Mouse (Mus musculus): ENCODE measurements around the gene Arhgef10l. TPM values are rescaled to one million over a fixed set of nuclear protein-coding genes. Genes with fewer than 3 reads are reported as not detected.

Gene Arhgef10l
- polyA plus RNA-seq, 1 experiment from 2014 or later: 34.1 TPM

GRCm38 (mm10) chr4:140703636-140704035 is 37.8 kb upstream of the Arhgef10l start:
- no peaks in the 10 kb centered on the region for H3K27me3 ChIP-seq
- TF ChIP-seq CTCF (IDR thresholded peaks at IDR 0.05): no peak
- DNase-seq (ENCODE audit: low read depth, low spot score) (no peak), ATAC-seq (no peak)
- ChIA-PET CTCF (interaction anchor here (3.7 kb wide), 1 partner anchor 9 kb away, joined by 13 read pairs; no protein-coding TSS in a partner anchor), POLR2A (no interaction called here)
- in situ Hi-C loops (cut with MboI; ENCODE audit: low pct_unique_long_range_greater_than_20kb): no loop called here

GRCm38 (mm10) chr4:140702611-140703327 is 37.0 kb upstream of the Arhgef10l start:
- POLR2A ChIA-PET: interaction anchor here (0.5 to 1.2 kb wide), 3 partner anchors 14 to 1166 kb away, joined by 3 to 4 read pairs (median 3); no protein-coding TSS in a partner anchor
- H3K27me3 ChIP-seq: no peaks in the 10 kb centered on the region
- in situ Hi-C loops (cut with MboI; ENCODE audit: low pct_unique_long_range_greater_than_20kb): no loop called here
- CTCF ChIA-PET: interaction anchor here (3.7 kb wide), 1 partner anchor 10 kb away, joined by 13 read pairs; no protein-coding TSS in a partner anchor
- no peak for TF ChIP-seq CTCF (IDR thresholded peaks at IDR 0.05)
- DNase-seq (ENCODE audit: low read depth, low spot score): no peak
- peak; percentile 51 for ATAC-seq

GRCm38 (mm10) chr4:140701716-140702561 is 36.1 kb upstream of the Arhgef10l start:
- ChIA-PET CTCF (interaction anchor here (1.0 to 3.7 kb wide), 4 partner anchors 11 to 244 kb away, joined by 3 to 13 read pairs (median 4); no protein-coding TSS in a partner anchor), POLR2A (interaction anchor here (0.6 to 1.2 kb wide), 2 partner anchors 13 to 171 kb away, joined by 3 to 4 read pairs; no protein-coding TSS in a partner anchor)
- ATAC-seq (peak; percentile 29), DNase-seq (ENCODE audit: low read depth, low spot score) (no peak)
- no peaks in the 10 kb centered on the region for H3K27me3 ChIP-seq
- no peak for TF ChIP-seq CTCF (IDR thresholded peaks at IDR 0.05)
- in situ Hi-C loops (cut with MboI; ENCODE audit: low pct_unique_long_range_greater_than_20kb): no loop called here

GRCm38 (mm10) chr4:140701049-140701715 is 35.4 kb upstream of the Arhgef10l start:
- POLR2A ChIA-PET: interaction anchor here (0.6 to 1.2 kb wide), 4 partner anchors 12 to 59 kb away, joined by 3 to 4 read pairs (median 4); no protein-coding TSS in a partner anchor
- CTCF ChIA-PET: interaction anchor here (1.0 to 2.1 kb wide), 3 partner anchors 17 to 245 kb away, joined by 3 to 5 read pairs (median 4); no protein-coding TSS in a partner anchor
- in situ Hi-C loops (cut with MboI; ENCODE audit: low pct_unique_long_range_greater_than_20kb): no loop called here
- no peaks in the 10 kb centered on the region for H3K27me3 ChIP-seq
- TF ChIP-seq CTCF (IDR thresholded peaks at IDR 0.05): no peak
- DNase-seq (ENCODE audit: low read depth, low spot score) (peak; percentile 27), ATAC-seq (peak; percentile 23)

GRCm38 (mm10) chr4:140700269-140701018 is 34.6 kb upstream of the Arhgef10l start, which contains the start of gene Rcc2:
Rcc2 (plus strand) TSS chr4:140700541.
- DNase-seq (ENCODE audit: low read depth, low spot score): no peak
- H3K27me3 ChIP-seq: no peaks in the 10 kb centered on the region
- ATAC-seq: no peak
- in situ Hi-C loops (cut with MboI; ENCODE audit: low pct_unique_long_range_greater_than_20kb): no loop called here
- TF ChIP-seq CTCF (IDR thresholded peaks at IDR 0.05): no peak
- ChIA-PET POLR2A (interaction anchor here (0.6 to 1.0 kb wide), 3 partner anchors 13 to 58 kb away, joined by 3 to 4 read pairs (median 3); no protein-coding TSS in a partner anchor), CTCF (interaction anchor here (1.2 to 2.1 kb wide), 2 partner anchors 16 to 245 kb away, joined by 4 to 5 read pairs; no protein-coding TSS in a partner anchor)

- peak; percentile 29 for ATAC-seq
- CTCF ChIA-PET: no interaction called here
- POLR2A ChIA-PET: no interaction called here
- in situ Hi-C loops (cut with MboI; ENCODE audit: low pct_unique_long_range_greater_than_20kb): no loop called here
- no peak for DNase-seq (ENCODE audit: low read depth, low spot score)
- TF ChIP-seq CTCF (IDR thresholded peaks at IDR 0.05): no peak
- H3K27me3 ChIP-seq: no peaks in the 10 kb centered on the region
Measured at GRCm38 (mm10) chr4:140699441-140700127, 33.8 kb upstream of the Arhgef10l start.

- DNase-seq (ENCODE audit: low read depth, low spot score) (no peak), ATAC-seq (no peak)
- H3K27me3 ChIP-seq: no peaks in the 10 kb centered on the region
- ChIA-PET POLR2A (no interaction called here), CTCF (no interaction called here)
- in situ Hi-C loops (cut with MboI; ENCODE audit: low pct_unique_long_range_greater_than_20kb): no loop called here
- no peak for TF ChIP-seq CTCF (IDR thresholded peaks at IDR 0.05)
Measured at GRCm38 (mm10) chr4:140695675-140696585, 30.1 kb upstream of the Arhgef10l start.

- in situ Hi-C loops (cut with MboI; ENCODE audit: low pct_unique_long_range_greater_than_20kb): no loop called here
- ATAC-seq: no peak
- H3K27me3 ChIP-seq: no peaks in the 10 kb centered on the region
- no peak for TF ChIP-seq CTCF (IDR thresholded peaks at IDR 0.05)
- no peak for DNase-seq (ENCODE audit: low read depth, low spot score)
- CTCF ChIA-PET: no interaction called here
- POLR2A ChIA-PET: no interaction called here
Measured at GRCm38 (mm10) chr4:140695146-140695545, 29.3 kb upstream of the Arhgef10l start.
